Mouse (Mus musculus) midbrain, embryonic 11.5 days (tissue): Measurements from ENCODE around the gene Zfp30. TPM values are rescaled to one million over a fixed set of nuclear protein-coding genes. Genes with fewer than 3 reads are reported as not detected.

Source experiments
- ATAC-seq: fragments of 200-750 bp; cut with Nextera tagmentation; 2 replicates; pipeline ENCODE4 v1.8.0; 2017; ENCODE audit warnings: moderate TSS enrichment, moderate library complexity; ENCODE audit not compliant: low FRiP score
- DNase-seq: peaks from one replicate; pipeline ENCODE4 v3.0.0; 2015; ENCODE audit warnings: low spot score; ENCODE audit errors: missing footprints
- H3K27ac ChIP-seq: fragments of 300-500 bp; sonication (generic); 2 replicates; pipeline ENCODE4 v1.5.1; 2014; ENCODE audit warnings: low read depth, low read length
- H3K27me3 ChIP-seq: fragments of 300-500 bp; sonication (generic); 2 replicates; pipeline ENCODE4 v1.6.1; 2014; ENCODE audit warnings: mild to moderate bottlenecking, low read length, moderate library complexity, mixed read lengths; ENCODE audit not compliant: control insufficient read depth, insufficient read depth
- H3K36me3 ChIP-seq: fragments of 300-500 bp; sonication (generic); 2 replicates; pipeline ENCODE4 v1.6.1; 2014; ENCODE audit warnings: mild to moderate bottlenecking, low read length, moderate library complexity, mixed read lengths; ENCODE audit not compliant: control insufficient read depth, insufficient read depth
- H3K4me1 ChIP-seq: fragments of 300-500 bp; sonication (generic); 2 replicates; pipeline ENCODE4 v1.6.1; 2014; ENCODE audit warnings: low read length; ENCODE audit not compliant: control insufficient read depth, insufficient read depth
- H3K4me2 ChIP-seq: fragments of 300-500 bp; sonication (generic); 2 replicates; pipeline ENCODE4 v1.6.1; 2014; ENCODE audit warnings: mild to moderate bottlenecking, moderate library complexity
- H3K4me3 ChIP-seq: fragments of 300-500 bp; sonication (generic); 2 replicates; pipeline ENCODE4 v1.5.1; 2014; ENCODE audit warnings: low read depth, low read length
- H3K9ac ChIP-seq: fragments of 300-500 bp; sonication (generic); 2 replicates; pipeline ENCODE4 v1.6.1; 2014; ENCODE audit warnings: low read length
- H3K9me3 ChIP-seq: fragments of 300-500 bp; sonication (generic); 2 replicates; pipeline ENCODE4 v1.6.1; 2016; ENCODE audit warnings: low read length; ENCODE audit not compliant: control insufficient read depth
- whole genome bisulfite sequencing: fragments of 180-500 bp; shearing (Covaris S2); extraction: QIAGEN DNeasy Blood & Tissue Kit; methylation state at CpG from one replicate; pipeline ENCODE4 v1.1.7; 2014; 5-methylcytosine and 5-hydroxymethylcytosine counted together
- polyA plus RNA-seq: library from polyadenylated mRNA; unstranded; fragments of >200 nt; fragmentation: Nextera tagmentation; extraction: Ambion mirVana; gene quantifications from 2 replicates; pipeline ENCODE4 v1.2.1, GENCODE M21; 2014

Gene Zfp30
- polyA plus RNA-seq, 1 experiment from 2014 or later: 8.5 TPM

DNA sequence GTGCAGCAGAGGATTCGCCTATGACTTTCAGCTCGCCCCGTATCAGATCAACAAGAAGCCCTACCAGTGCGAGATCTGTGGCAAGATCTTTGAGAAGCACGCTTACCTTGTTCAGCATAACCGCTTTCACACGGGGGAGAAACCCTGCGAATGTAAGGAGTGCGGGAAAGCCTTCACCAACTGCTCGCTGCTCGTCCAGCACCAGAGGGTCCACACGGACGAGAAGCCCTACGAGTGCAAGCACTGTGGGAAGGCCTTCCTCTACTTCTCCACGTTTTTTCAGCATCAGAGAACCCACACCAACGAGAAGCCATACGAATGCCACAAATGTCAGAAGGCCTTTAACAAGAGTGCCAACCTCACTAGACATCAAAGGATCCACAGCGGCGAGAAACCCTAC is 7.2 kb upstream of the Zfp30 start:
- Histone ChIP-seq H3K36me3 (peaks cover 29% of the 10 kb centered on the region), H3K9ac (no peak overlapping the region), H3K4me1 (no peaks in the 10 kb centered on the region), H3K9me3 (no peaks in the 10 kb centered on the region), H3K4me2 (no peak overlapping the region), H3K4me3 (no peak overlapping the region), H3K27ac (no peak overlapping the region), H3K27me3 (no peaks in the 10 kb centered on the region)
- no peak for DNase-seq
- no peak for ATAC-seq
- 96% methylated on average over 19 of the region's 19 CpGs for WGBS

DNA sequence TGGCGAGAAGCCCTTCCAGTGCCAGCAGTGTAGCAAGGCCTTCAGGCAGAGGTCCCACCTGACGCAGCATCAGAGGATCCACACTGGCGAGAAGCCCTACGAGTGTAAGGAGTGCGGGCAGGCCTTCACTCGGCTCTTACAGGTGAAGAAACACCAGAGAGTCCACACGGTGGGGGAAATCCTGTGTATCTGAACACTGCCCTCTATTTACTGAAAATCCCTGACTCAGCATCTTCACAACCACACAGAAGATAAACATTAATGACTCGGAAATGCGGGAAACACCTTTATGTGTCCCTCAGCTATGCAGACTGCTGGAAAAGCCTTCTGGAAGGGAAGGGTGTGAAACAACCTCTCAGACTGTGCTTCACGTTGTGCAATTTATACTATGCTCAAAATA is 6.4 kb upstream of the Zfp30 start:
- WGBS: 96% methylated on average over 10 of the region's 10 CpGs
- Histone ChIP-seq H3K36me3 (peaks cover 29% of the 10 kb centered on the region), H3K4me1 (no peaks in the 10 kb centered on the region), H3K4me3 (no peak overlapping the region), H3K9me3 (no peaks in the 10 kb centered on the region), H3K4me2 (no peak overlapping the region), H3K9ac (no peak overlapping the region), H3K27ac (no peak overlapping the region), H3K27me3 (no peaks in the 10 kb centered on the region)
- ATAC-seq (no peak), DNase-seq (no peak)

DNA sequence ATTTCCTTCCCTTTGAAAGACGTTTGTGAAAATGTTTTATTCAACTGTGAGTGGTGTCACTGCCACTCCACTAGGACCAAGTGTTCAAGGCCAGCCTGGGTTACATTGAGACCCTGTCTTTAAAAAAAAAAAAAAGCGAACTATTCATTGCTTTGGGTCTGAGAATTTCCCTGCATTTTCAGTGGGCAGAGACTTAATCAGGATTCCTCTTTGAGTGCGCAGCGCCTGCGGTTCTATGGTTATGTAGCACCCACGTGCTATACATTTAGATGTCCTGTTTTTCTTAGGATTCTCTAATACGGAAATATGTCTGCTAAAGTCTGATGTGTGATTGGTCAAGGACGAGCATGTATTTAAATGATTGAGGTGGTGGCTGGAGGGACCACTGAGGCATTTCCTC is 1.2 kb downstream of the Zfp30 start:
- H3K27me3 ChIP-seq: no peaks in the 10 kb centered on the region
- peak overlapping the region; percentile 49 for H3K9ac ChIP-seq
- H3K9me3 ChIP-seq: no peaks in the 10 kb centered on the region
- H3K4me3 ChIP-seq: peak overlapping the region; percentile 79
- DNase-seq: no peak
- no peak overlapping the region for H3K27ac ChIP-seq
- ATAC-seq: no peak
- peaks cover 11% of the 10 kb centered on the region for H3K4me1 ChIP-seq
- H3K36me3 ChIP-seq: peaks cover 8% of the 10 kb centered on the region; the same call in 1 of the 2 replicates
- peak overlapping the region; percentile 82 for H3K4me2 ChIP-seq
- 64% methylated on average over 8 of the region's 8 CpGs for WGBS

DNA sequence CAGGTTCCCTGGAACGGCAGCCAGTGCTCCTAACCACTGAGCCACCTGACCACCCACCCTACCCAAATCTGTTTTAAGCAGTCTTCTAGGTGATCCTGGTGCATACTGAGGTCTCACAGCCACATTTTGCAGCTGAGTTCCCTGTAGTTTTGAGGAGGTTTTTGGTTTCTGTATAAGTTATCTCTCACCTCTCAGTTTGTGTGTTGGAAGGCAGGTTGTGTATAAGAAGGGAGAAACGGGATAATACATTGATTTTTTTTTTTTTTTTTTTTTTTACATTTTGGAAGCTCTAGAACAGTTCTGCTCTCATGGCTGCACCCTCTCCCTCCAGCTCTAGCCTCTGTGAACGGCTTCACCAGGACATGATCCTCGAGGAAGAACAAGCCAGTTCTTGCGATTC is 2.1 kb downstream of the Zfp30 start:
- ATAC-seq: no peak
- peak overlapping the region; percentile 79 for H3K4me3 ChIP-seq
- peaks cover 8% of the 10 kb centered on the region; the same call in 1 of the 2 replicates for H3K36me3 ChIP-seq
- 80% methylated on average over 5 of the region's 5 CpGs for WGBS
- DNase-seq: no peak
- H3K4me1 ChIP-seq: peaks cover 11% of the 10 kb centered on the region
- H3K27me3 ChIP-seq: no peaks in the 10 kb centered on the region
- no peaks in the 10 kb centered on the region for H3K9me3 ChIP-seq
- no peak overlapping the region for H3K27ac ChIP-seq
- peak overlapping the region; percentile 82 for H3K4me2 ChIP-seq
- no peak overlapping the region; the same call in 1 of the 2 replicates for H3K9ac ChIP-seq

DNA sequence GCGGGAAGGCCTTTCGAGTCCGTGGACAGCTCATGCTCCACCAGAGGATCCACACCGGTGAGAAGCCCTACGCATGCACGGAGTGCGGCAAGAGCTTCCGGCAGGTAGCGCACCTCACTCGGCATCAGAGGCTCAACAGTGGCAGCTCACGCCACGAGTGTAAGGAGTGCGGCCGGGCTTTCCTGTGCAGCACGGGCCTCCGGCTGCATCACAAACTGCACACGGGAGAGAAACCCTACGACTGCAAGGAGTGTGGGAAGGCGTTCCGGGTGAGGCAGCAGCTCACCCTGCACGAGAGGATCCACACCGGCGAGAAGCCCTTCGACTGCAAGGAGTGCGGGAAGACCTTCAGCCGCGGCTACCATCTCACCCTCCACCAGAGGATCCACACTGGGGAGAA is 9.1 kb downstream of the Zfp30 start:
- no peaks in the 10 kb centered on the region; the same call in 1 of the 2 replicates for H3K27me3 ChIP-seq
- DNase-seq (no peak), ATAC-seq (no peak)
- H3K9ac ChIP-seq: no peak overlapping the region
- peaks cover 25% of the 10 kb centered on the region for H3K36me3 ChIP-seq
- 29% methylated on average over 27 of the region's 27 CpGs for WGBS
- H3K27ac ChIP-seq: no peak overlapping the region
- H3K9me3 ChIP-seq: no peaks in the 10 kb centered on the region
- H3K4me3 ChIP-seq: no peak overlapping the region
- H3K4me2 ChIP-seq: no peak overlapping the region
- no peaks in the 10 kb centered on the region for H3K4me1 ChIP-seq

DNA sequence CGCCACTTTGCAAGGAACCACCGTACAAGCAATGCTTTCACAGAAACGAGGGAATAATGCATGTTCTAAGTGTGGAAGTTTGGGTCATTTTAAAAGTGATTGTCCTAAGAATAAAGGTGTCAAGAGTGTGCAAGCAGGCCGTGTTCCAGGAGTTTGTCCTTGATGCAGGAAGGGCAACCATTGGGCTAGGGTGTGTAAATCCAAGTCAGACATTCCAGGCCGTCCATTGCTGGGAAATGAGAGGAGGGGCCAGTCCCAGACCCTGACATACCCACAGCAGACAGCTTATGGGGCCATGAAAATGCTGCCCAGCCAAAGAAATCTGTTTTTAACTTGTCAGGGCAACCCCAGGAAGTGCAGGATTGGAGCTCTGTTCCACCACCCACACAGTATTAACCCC is 23.2 kb downstream of the Zfp30 start:
- Histone ChIP-seq H3K27me3 (no peaks in the 10 kb centered on the region), H3K36me3 (no peaks in the 10 kb centered on the region), H3K27ac (no peak overlapping the region), H3K4me1 (no peaks in the 10 kb centered on the region), H3K4me3 (no peak overlapping the region), H3K9ac (no peak overlapping the region), H3K9me3 (no peaks in the 10 kb centered on the region), H3K4me2 (no peak overlapping the region)
- ATAC-seq (no peak), DNase-seq (no peak)
- 82% methylated on average over 5 of the region's 5 CpGs for WGBS

DNA sequence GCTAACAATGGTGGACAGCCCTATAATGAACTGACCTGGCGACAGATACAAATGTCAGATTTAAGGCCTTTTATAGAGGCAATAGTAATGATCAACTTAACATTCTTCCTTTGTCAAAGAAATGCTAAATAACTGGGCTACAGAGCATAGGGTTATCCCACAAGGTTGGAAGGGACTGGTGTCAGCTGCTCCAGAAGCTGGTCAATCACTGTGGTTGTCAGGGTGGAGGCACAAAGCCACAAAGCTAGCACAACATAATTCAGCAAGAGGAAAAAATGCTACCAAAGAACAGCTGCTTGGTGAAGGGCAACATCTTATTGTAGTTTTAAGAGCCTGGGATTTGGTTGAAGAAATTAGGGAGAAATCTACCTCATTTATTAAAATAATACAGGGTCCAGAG is 28.4 kb downstream of the Zfp30 start:
- Histone ChIP-seq H3K9ac (no peak overlapping the region), H3K4me3 (no peak overlapping the region), H3K4me1 (peaks cover 15% of the 10 kb centered on the region), H3K27ac (no peak overlapping the region), H3K27me3 (no peaks in the 10 kb centered on the region), H3K9me3 (no peaks in the 10 kb centered on the region), H3K4me2 (no peak overlapping the region), H3K36me3 (no peaks in the 10 kb centered on the region)
- no peak for ATAC-seq
- DNase-seq: no peak
- 88% methylated on average over 1 of the region's 1 CpGs for WGBS

DNA sequence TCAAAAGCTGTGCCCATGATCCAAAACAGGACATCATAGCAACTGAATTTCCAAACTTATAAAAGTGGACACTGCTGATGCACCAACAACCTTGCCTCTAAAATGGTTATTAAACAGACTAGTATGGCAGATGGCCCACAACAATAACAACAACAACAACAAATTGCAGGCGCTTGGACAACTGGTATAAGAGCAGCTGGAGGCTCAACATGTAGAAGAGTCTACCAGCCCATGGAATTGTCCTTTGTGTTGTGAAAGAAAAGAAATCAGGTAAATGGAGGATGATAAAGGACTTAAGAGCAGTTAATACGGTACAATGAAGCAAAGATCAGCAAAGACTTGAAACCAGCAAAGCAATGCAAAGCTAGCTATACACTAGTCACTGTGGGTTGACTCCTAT is 30.6 kb downstream of the Zfp30 start:
- 88% methylated on average over 2 of the region's 2 CpGs for WGBS
- H3K27ac ChIP-seq: no peak overlapping the region
- peak overlapping the region; percentile 76 for H3K4me2 ChIP-seq
- no peak overlapping the region for H3K9ac ChIP-seq
- peak; percentile 59 for DNase-seq
- no peaks in the 10 kb centered on the region for H3K27me3 ChIP-seq
- H3K4me3 ChIP-seq: no peak overlapping the region
- no peaks in the 10 kb centered on the region for H3K36me3 ChIP-seq
- H3K9me3 ChIP-seq: no peaks in the 10 kb centered on the region
- peaks cover 17% of the 10 kb centered on the region for H3K4me1 ChIP-seq
- no peak for ATAC-seq

DNA sequence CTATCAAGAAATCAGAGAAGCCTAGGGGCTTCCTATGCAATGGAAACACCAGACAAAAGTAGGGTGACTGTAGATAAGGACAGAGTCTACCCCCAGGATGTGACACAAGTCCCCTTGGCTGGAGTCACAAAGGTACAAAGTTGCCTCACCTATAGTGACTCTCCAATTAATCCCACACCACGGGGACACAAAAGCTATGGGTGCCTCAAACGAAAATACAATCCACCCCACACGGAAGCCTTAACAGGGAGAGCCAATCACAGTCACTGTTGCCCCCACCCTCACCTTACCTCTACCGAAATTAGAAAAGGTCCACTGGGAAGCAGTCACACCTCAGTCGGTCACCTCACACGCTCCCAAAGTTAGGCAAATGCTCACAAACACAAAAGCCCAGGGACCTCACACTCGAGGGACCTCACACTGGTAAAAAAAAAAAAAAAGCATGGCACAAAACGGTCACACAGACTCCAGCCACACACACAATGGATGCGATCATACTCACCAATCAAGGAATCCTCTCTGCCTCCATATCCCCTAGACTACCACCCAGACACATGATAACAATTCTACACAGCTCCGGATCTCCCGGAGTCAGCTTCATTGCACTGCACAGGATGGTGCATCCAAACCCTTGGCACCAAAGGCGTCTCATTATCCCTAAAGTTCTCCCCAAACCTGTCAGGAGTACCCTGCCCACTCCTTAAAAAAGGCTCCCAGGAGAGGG is 31.4 kb downstream of the Zfp30 start:
- Histone ChIP-seq H3K27me3 (no peaks in the 10 kb centered on the region), H3K4me2 (peak overlapping the region; percentile 76), H3K36me3 (no peaks in the 10 kb centered on the region), H3K9me3 (no peaks in the 10 kb centered on the region), H3K4me3 (peak overlapping the region; percentile 75), H3K27ac (no peak overlapping the region; the same call in 1 of the 2 replicates), H3K4me1 (peaks cover 17% of the 10 kb centered on the region), H3K9ac (peak overlapping the region; percentile 77)
- peak; percentile 83 for DNase-seq
- peak; percentile 54 for ATAC-seq
- 5% methylated on average over 12 of the region's 12 CpGs for WGBS
